Mouse (Mus musculus) spleen, adult 2 months (tissue): ENCODE results near the gene Ppp2r1b.

ENCODE experiments used
- CTCF ChIP-seq: fragments of 200-500 bp; IDR thresholded peaks from 2 replicates; pipeline ENCODE4 v1.5.1; 2011; ENCODE audit warnings: mild to moderate bottlenecking, inconsistent platforms; ENCODE audit not compliant: insufficient read depth, insufficient read length, insufficient replicate concordance; ENCODE audit errors: extremely low read depth
- POLR2A ChIP-seq: fragments of 200-500 bp; IDR thresholded peaks from 2 replicates; pipeline ENCODE4 v1.6.1; 2011; ENCODE audit warnings: low read depth, low read length, inconsistent platforms

DNA sequence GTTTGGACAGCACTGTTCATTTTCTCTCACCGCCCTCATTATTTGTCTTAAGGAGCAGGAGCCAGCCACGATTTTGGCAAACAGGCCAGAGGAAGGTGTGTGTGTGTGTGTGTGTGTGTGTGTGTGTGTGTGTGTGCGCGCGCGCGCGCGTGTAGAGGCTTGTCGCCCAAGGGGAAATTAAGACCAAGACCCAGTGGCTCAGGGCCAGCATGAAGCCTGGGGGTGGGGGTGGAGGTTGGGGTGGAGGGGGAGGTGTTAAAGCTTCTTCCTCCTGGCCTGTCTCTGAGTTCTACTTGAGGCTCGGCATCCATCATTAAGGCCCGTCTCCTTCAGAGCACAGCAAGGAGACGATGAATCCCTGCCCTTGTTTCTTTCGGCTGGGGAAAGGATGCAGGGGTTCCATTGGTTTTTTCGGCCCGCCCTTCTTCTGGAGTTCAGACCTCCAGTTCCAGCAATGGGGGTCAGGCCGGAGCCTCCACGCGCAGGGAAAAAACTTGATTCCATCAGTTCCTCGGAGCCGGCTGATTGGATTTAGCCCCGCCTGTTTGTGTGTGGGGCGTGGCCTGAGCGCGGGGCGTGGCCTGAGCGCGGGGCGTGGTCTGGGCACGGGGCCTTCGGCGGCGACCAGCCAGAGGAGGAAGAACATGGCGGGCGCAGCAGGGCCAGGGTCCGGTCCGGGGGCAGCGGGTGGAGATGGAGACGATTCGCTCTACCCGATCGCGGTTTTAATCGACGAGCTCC, 11.4 kb downstream of the Ppp2r1b start:
- peak; percentile 54 for TF ChIP-seq POLR2A
- TF ChIP-seq CTCF = no peak
